Mouse (Mus musculus) neural tube, embryonic 14.5 days (tissue): ENCODE data around the gene Bnip1. TPM values are rescaled to one million over a fixed set of nuclear protein-coding genes. Genes with fewer than 3 reads are reported as not detected.

Experiments
- ATAC-seq: fragments of 200-750 bp; cut with Nextera tagmentation; 2 replicates; pipeline ENCODE4 v1.8.0; 2017; ENCODE audit warnings: low read depth, mild to moderate bottlenecking, moderate TSS enrichment, moderate library complexity
- H3K27ac ChIP-seq: fragments of 300-500 bp; sonication (generic); 2 replicates; pipeline ENCODE4 v1.5.1; 2014; ENCODE audit warnings: low read depth, mild to moderate bottlenecking, control low read depth, low read length, moderate library complexity, mixed read lengths
- H3K27me3 ChIP-seq: fragments of 300-500 bp; sonication (generic); 2 replicates; pipeline ENCODE4 v1.6.1; 2014; ENCODE audit warnings: low read length; ENCODE audit not compliant: control insufficient read depth, insufficient read depth
- H3K36me3 ChIP-seq: fragments of 300-500 bp; sonication (generic); 2 replicates; pipeline ENCODE4 v1.6.1; 2014; ENCODE audit warnings: low read length, mixed read lengths; ENCODE audit not compliant: control insufficient read depth, insufficient read depth
- H3K4me1 ChIP-seq: fragments of 300-500 bp; sonication (generic); 2 replicates; pipeline ENCODE4 v1.6.1; 2014; ENCODE audit warnings: low read length; ENCODE audit not compliant: control insufficient read depth, insufficient read depth
- H3K4me2 ChIP-seq: fragments of 300-500 bp; sonication (generic); 2 replicates; pipeline ENCODE4 v1.6.1; 2014; ENCODE audit warnings: mild to moderate bottlenecking, low read depth, low read length, control low read depth
- H3K4me3 ChIP-seq: fragments of 300-500 bp; sonication (generic); 2 replicates; pipeline ENCODE4 v1.5.1; 2014; ENCODE audit warnings: low read depth, low read length, control low read depth, mixed read lengths
- H3K9ac ChIP-seq: fragments of 300-500 bp; sonication (generic); replicated peaks from 2 replicates; pipeline ENCODE4 v1.6.1; 2014; ENCODE audit warnings: low read depth, mild to moderate bottlenecking, control low read depth, low read length, mixed read lengths
- H3K9me3 ChIP-seq: fragments of 300-500 bp; sonication (generic); 2 replicates; pipeline ENCODE4 v1.6.1; 2016; ENCODE audit warnings: low read length; ENCODE audit not compliant: control insufficient read depth
- WGBS: fragments of 180-500 bp; shearing (Covaris S2); extraction: QIAGEN DNeasy Blood & Tissue Kit; methylation state at CpG from one replicate; pipeline ENCODE4 v1.1.7; 2014; 5-methylcytosine and 5-hydroxymethylcytosine counted together
- polyA plus RNA-seq: library from polyadenylated mRNA; unstranded; fragments of >200 nt; fragmentation: Nextera tagmentation; extraction: Ambion mirVana; gene quantifications from 2 replicates; pipeline ENCODE4 v1.2.1, GENCODE M21; 2014

Gene Bnip1
- polyA plus RNA-seq, 1 experiment from 2014 or later = 54.2 TPM

- Histone ChIP-seq H3K27me3 (no peaks in the 10 kb centered on the region), H3K27ac (no peak overlapping the region), H3K9ac (no peak overlapping the region), H3K9me3 (no peaks in the 10 kb centered on the region), H3K4me3 (no peak overlapping the region), H3K36me3 (peaks cover 44% of the 10 kb centered on the region), H3K4me1 (no peaks in the 10 kb centered on the region), H3K4me2 (no peak overlapping the region)
- WGBS = 92% methylated on average over 11 of the region's 11 CpGs
- ATAC-seq = no peak
Measured at GRCm38 (mm10) chr17:26790269-26791214, 9.7 kb downstream of the Bnip1 start.

GRCm38 (mm10) chr17:26791580-26791979 is 10.7 kb downstream of the Bnip1 start:
- WGBS = 84% methylated on average over 7 of the region's 7 CpGs
- Histone ChIP-seq H3K27ac (no peak overlapping the region), H3K4me2 (no peak overlapping the region), H3K4me3 (no peak overlapping the region), H3K9ac (no peak overlapping the region), H3K27me3 (no peaks in the 10 kb centered on the region), H3K4me1 (no peaks in the 10 kb centered on the region), H3K9me3 (no peaks in the 10 kb centered on the region), H3K36me3 (peaks cover 44% of the 10 kb centered on the region)
- no peak for ATAC-seq

- H3K9me3 ChIP-seq = no peaks in the 10 kb centered on the region
- no peaks in the 10 kb centered on the region for H3K27me3 ChIP-seq
- H3K36me3 ChIP-seq = peaks cover 41% of the 10 kb centered on the region
- H3K4me2 ChIP-seq = no peak overlapping the region
- H3K27ac ChIP-seq = no peak overlapping the region
- 92% methylated on average over 15 of the region's 15 CpGs for WGBS
- H3K9ac ChIP-seq = no peak overlapping the region
- ATAC-seq = no peak
- H3K4me1 ChIP-seq = no peaks in the 10 kb centered on the region
- no peak overlapping the region for H3K4me3 ChIP-seq
Measured at GRCm38 (mm10) chr17:26792096-26792495, 11.2 kb downstream of the Bnip1 start.

- 91% methylated on average over 5 of the region's 5 CpGs for WGBS
Measured at GRCm38 (mm10) chr17:26793068-26793765, 12.4 kb downstream of the Bnip1 start.

GRCm38 (mm10) chr17:26794744-26795143 is 13.9 kb downstream of the Bnip1 start:
- no peaks in the 10 kb centered on the region for H3K4me1 ChIP-seq
- peaks cover 23% of the 10 kb centered on the region for H3K36me3 ChIP-seq
- ATAC-seq = no peak
- no peak overlapping the region for H3K4me2 ChIP-seq
- H3K9me3 ChIP-seq = no peaks in the 10 kb centered on the region
- no peaks in the 10 kb centered on the region for H3K27me3 ChIP-seq
- no peak overlapping the region for H3K4me3 ChIP-seq
- H3K27ac ChIP-seq = no peak overlapping the region
- H3K9ac ChIP-seq = no peak overlapping the region
- WGBS = 19% methylated on average over 3 of the region's 3 CpGs

More at GRCm38 (mm10) chr17:26793068-26793765, 12.4 kb downstream of the Bnip1 start:
- H3K4me1 ChIP-seq = no peaks in the 10 kb centered on the region
- H3K27ac ChIP-seq = no peak overlapping the region
- no peak overlapping the region for H3K9ac ChIP-seq
- ATAC-seq = no peak
- no peak overlapping the region for H3K4me2 ChIP-seq
- H3K9me3 ChIP-seq = no peaks in the 10 kb centered on the region
- no peaks in the 10 kb centered on the region for H3K27me3 ChIP-seq
- H3K36me3 ChIP-seq = peaks cover 35% of the 10 kb centered on the region
- no peak overlapping the region for H3K4me3 ChIP-seq

GRCm38 (mm10) chr17:26795386-26795785 is 14.5 kb downstream of the Bnip1 start:
- Histone ChIP-seq H3K36me3 (peaks cover 17% of the 10 kb centered on the region), H3K9ac (no peak overlapping the region), H3K4me2 (no peak overlapping the region), H3K9me3 (no peaks in the 10 kb centered on the region), H3K27ac (no peak overlapping the region), H3K4me1 (no peaks in the 10 kb centered on the region), H3K27me3 (no peaks in the 10 kb centered on the region), H3K4me3 (no peak overlapping the region)
- WGBS = 80% methylated on average over 7 of the region's 7 CpGs
- no peak for ATAC-seq

GRCm38 (mm10) chr17:26797379-26798128 is 16.7 kb downstream of the Bnip1 start:
- WGBS = 79% methylated on average over 6 of the region's 6 CpGs
- no peak overlapping the region for H3K4me3 ChIP-seq
- no peak for ATAC-seq
- no peaks in the 10 kb centered on the region for H3K27me3 ChIP-seq
- H3K4me1 ChIP-seq = no peaks in the 10 kb centered on the region
- no peaks in the 10 kb centered on the region; the same call in 1 of the 2 replicates for H3K36me3 ChIP-seq
- H3K9me3 ChIP-seq = no peaks in the 10 kb centered on the region
- H3K27ac ChIP-seq = no peak overlapping the region
- H3K9ac ChIP-seq = no peak overlapping the region
- no peak overlapping the region for H3K4me2 ChIP-seq

GRCm38 (mm10) chr17:26802886-26803285 is 22.0 kb downstream of the Bnip1 start:
- no peaks in the 10 kb centered on the region for H3K36me3 ChIP-seq
- H3K4me3 ChIP-seq = no peak overlapping the region
- no peaks in the 10 kb centered on the region for H3K27me3 ChIP-seq
- H3K4me2 ChIP-seq = no peak overlapping the region
- 84% methylated on average over 3 of the region's 3 CpGs for WGBS
- no peaks in the 10 kb centered on the region for H3K9me3 ChIP-seq
- H3K9ac ChIP-seq = no peak overlapping the region
- no peaks in the 10 kb centered on the region for H3K4me1 ChIP-seq
- no peak overlapping the region for H3K27ac ChIP-seq
- ATAC-seq = no peak
